ENCODE assay signal across 8 mouse cellular contexts in the genomic region with DNA sequence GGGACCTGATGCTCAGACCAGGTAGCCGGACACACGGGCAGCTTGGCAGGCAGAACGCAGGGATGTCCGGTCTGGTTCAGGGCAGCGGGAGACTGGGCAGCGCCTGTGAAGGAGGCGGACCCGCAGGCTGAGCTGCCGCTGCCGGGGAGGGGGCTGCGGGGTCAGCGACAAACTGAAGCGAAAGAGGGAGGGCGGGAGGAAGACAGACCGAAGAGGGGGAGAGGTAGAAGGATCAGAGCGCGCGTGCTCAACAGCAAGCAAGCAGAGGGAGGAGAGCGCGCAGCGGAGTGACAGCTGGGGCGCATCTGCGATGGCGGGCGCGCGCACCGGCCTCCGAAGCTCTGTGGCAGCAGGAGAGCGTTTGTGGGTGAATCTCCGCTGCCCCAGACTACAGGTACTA. TPM values are rescaled to one million over a fixed set of nuclear protein-coding genes. Genes with fewer than 3 reads are reported as not detected.
DNase-seq lines count a peak whose midpoint lies in the region; ATAC-seq lines count a peak whose summit lies in the region.

TSS of gene Lrtm2 (minus strand) at position 261 of the 400 bp plus-strand sequence.

- peaks cover 7 to 17% of the 10 kb centered on the region in 2 experiments; a peak in 3 of 4 replicates for H3K4me1 ChIP-seq in heart, embryonic 14.5 days (ENCODE audit: control insufficient read depth in 2 of 2, insufficient read depth in 2 of 2, low read length in 2 of 2)

- no peak within 1 kb of the TSS for H3K9ac ChIP-seq in heart, embryonic 14.5 days (ENCODE audit: low read length)

- H3K9me3 ChIP-seq in heart, embryonic 14.5 days (ENCODE audit: control insufficient read depth, low read length) = no peaks in the 10 kb centered on the region

- peak within 1 kb of the TSS; percentile 32 to 33 for H3K4me3 ChIP-seq in heart, embryonic 14.5 days (ENCODE audit: control insufficient read depth in 1 of 2, insufficient read depth in 1 of 2, low read depth in 1 of 2, low read length in 2 of 2)

- H3K4me2 ChIP-seq in heart, embryonic 14.5 days (ENCODE audit: low read length) = peak within 1 kb of the TSS; percentile 63

- no peak for ATAC-seq in heart, embryonic 14.5 days (ENCODE audit: insufficient number of reproducible peaks, insufficient read depth, low FRiP score, low read depth)
- ATAC-seq in frontal cortex, adult (ENCODE audit: low TSS enrichment) = peak; percentile 46

- WGBS in heart, embryonic 14.5 days = 2% methylated on average over 24 of the region's 31 CpGs

- no peaks in the 10 kb centered on the region for H3K36me3 ChIP-seq in heart, embryonic 14.5 days (ENCODE audit: control insufficient read depth, insufficient read depth, low read length)

- no peak within 1 kb of the TSS for H3K27ac ChIP-seq in heart, embryonic 14.5 days (replicated peaks in 1 of 2; ENCODE audit: control insufficient read depth in 1 of 2, insufficient read depth in 1 of 2, low read depth in 2 of 2, low read length in 2 of 2)

- peaks cover 68% of the 10 kb centered on the region for H3K27me3 ChIP-seq in heart, embryonic 14.5 days (ENCODE audit: control insufficient read depth, insufficient read depth, low read length)

- no peak for DNase-seq in heart, postnatal 36 days
- peak; percentile 59 for DNase-seq in cerebellum, adult 11-12 months
- peak; percentile 76 to 83 for DNase-seq in left cerebral cortex, adult 18-20 months (ENCODE audit: low spot score in 2 of 2)
- DNase-seq in neural tube, embryonic 10.5 days (ENCODE audit: extremely low spot score, low spot score) = peak; percentile 47
- peak; percentile 56 to 78 for DNase-seq in thymus, postnatal 36 days
- no peak for DNase-seq in urinary bladder, postnatal 25 days (ENCODE audit: low spot score)

- intact Hi-C loops in heart, postnatal 36 days (cut with DNase I) = no loop called here

RNA-seq across cellular contexts. Expression of gene Lrtm2, which starts in this region (rescaled TPM):
- polyA plus RNA-seq in heart, embryonic 14.5 days (2014; fragmentation: Nextera tagmentation; extraction: Ambion mirVana) = 0.05 TPM in 1 of 2 replicates, not detected in the other
- under 1 TPM; 0.08 to 0.25 TPM for total RNA-seq in heart, postnatal 36 days (2021)
- total RNA-seq in left cerebral cortex, adult 18-20 months (2021) = 10 to 100 TPM; 68.4 to 71.3 TPM

Comparison
In these comparisons a context has a peak if more than half of its experiments do, and no peak if none do; other contexts are left out.
1. RNA of gene Lrtm2 (total RNA-seq): 68.4 to 71.3 TPM in left cerebral cortex, adult 18-20 months; 0.08 to 0.25 TPM in heart, postnatal 36 days; every median in the first group is over 10 times any median in the second.
2. DNase-seq: peak in cerebellum, adult 11-12 months (single experiment), left cerebral cortex, adult 18-20 months (2 of 2), neural tube, embryonic 10.5 days (single experiment) and thymus, postnatal 36 days (2 of 2); none in heart, postnatal 36 days (0 of 2) and urinary bladder, postnatal 25 days (single experiment).